Mouse (Mus musculus) kidney, postnatal 0 days (tissue): Measurements from ENCODE around the gene Xrcc1. TPM values are rescaled to one million over a fixed set of nuclear protein-coding genes. Genes with fewer than 3 reads are reported as not detected.

Experiments used
- ATAC-seq: fragments of 200-750 bp; cut with Nextera tagmentation; replicated peaks from 2 replicates; pipeline ENCODE4 v1.8.0; 2017; ENCODE audit warnings: low read depth, moderate number of reproducible peaks, moderate TSS enrichment, moderate library complexity; ENCODE audit not compliant: low FRiP score
- DNase-seq: peaks from one replicate; pipeline ENCODE4 v3.0.0-alpha.2; 2016; ENCODE audit warnings: low spot score
- H3K27ac ChIP-seq: fragments of 300-500 bp; sonication (generic); 2 replicates; pipeline ENCODE4 v1.5.1; 2014; ENCODE audit warnings: mild to moderate bottlenecking
- H3K27me3 ChIP-seq: fragments of 300-500 bp; sonication (generic); 2 replicates; pipeline ENCODE4 v1.6.1; 2014; ENCODE audit warnings: low read length, mixed read lengths; ENCODE audit not compliant: insufficient read depth
- H3K36me3 ChIP-seq: fragments of 300-500 bp; sonication (generic); 2 replicates; pipeline ENCODE4 v1.6.1; 2014; ENCODE audit warnings: low read length, mixed read lengths; ENCODE audit not compliant: insufficient read depth
- H3K4me1 ChIP-seq: fragments of 300-500 bp; sonication (generic); replicated peaks from 2 replicates; pipeline ENCODE4 v1.6.1; 2014; ENCODE audit warnings: antibody characterized with exemption, low read length, mixed read lengths; ENCODE audit not compliant: insufficient read depth
- H3K4me2 ChIP-seq: fragments of 300-500 bp; sonication (generic); 2 replicates; pipeline ENCODE4 v1.6.1; 2014; ENCODE audit warnings: mild to moderate bottlenecking, low read length, moderate library complexity, mixed read lengths
- H3K4me3 ChIP-seq: fragments of 300-500 bp; sonication (generic); replicated peaks from 2 replicates; pipeline ENCODE4 v1.5.1; 2014; ENCODE audit warnings: low read depth, low read length
- H3K9ac ChIP-seq: fragments of 300-500 bp; sonication (generic); 2 replicates; pipeline ENCODE4 v1.6.1; 2014; ENCODE audit warnings: low read depth, low read length
- H3K9me3 ChIP-seq: fragments of 300-500 bp; sonication (generic); replicated peaks from 2 replicates; pipeline ENCODE4 v1.6.1; 2016; ENCODE audit warnings: low read length, inconsistent platforms, mixed read lengths
- CTCF ChIP-seq: IDR thresholded peaks from 2 replicates; pipeline ENCODE4 v1.5.1; 2016; ENCODE audit warnings: antibody characterized with exemption, low read depth, mild to moderate bottlenecking, moderate library complexity
- WGBS: fragments of 180-500 bp; shearing (Covaris S2); extraction: QIAGEN DNeasy Blood & Tissue Kit; methylation state at CpG from one replicate; pipeline ENCODE4 v1.1.7; 2014; 5-methylcytosine and 5-hydroxymethylcytosine counted together
- polyA plus RNA-seq: library from polyadenylated mRNA; unstranded; fragments of >200 nt; fragmentation: Nextera tagmentation; extraction: Ambion mirVana; gene quantifications from 2 replicates; pipeline ENCODE4 v1.2.1, GENCODE M21; 2015

Xrcc1 gene
- polyA plus RNA-seq, 1 experiment from 2014 or later: 58.4 TPM

- Histone ChIP-seq H3K9me3 (no peaks in the 10 kb centered on the region), H3K27ac (no peak overlapping the region), H3K4me3 (no peak overlapping the region), H3K4me1 (peaks cover 2% of the 10 kb centered on the region), H3K4me2 (no peak overlapping the region), H3K27me3 (no peaks in the 10 kb centered on the region), H3K36me3 (0 out of 2 replicates have a peak, but pooled peaks cover 3% of the 10 kb centered on the region), H3K9ac (no peak overlapping the region)
- ATAC-seq: no peak
- TF ChIP-seq CTCF: peak; percentile 39; the same call in 1 of the 2 replicates
- 83% methylated on average over 15 of the region's 15 CpGs for WGBS
- DNase-seq: no peak
These were observed 53.4 kb downstream of the Xrcc1 start for GRCm38 (mm10) chr7:24599211-24600067.

GRCm38 (mm10) chr7:24600941-24601597 lies 55.0 kb downstream of the Xrcc1 start:
- 5% methylated on average over 13 of the region's 13 CpGs for WGBS
- H3K4me2 ChIP-seq: no peak overlapping the region
- no peak overlapping the region for H3K27ac ChIP-seq
- ATAC-seq (peak; percentile 82), DNase-seq (peak; percentile 98)
- H3K4me1 ChIP-seq: no peaks in the 10 kb centered on the region
- H3K4me3 ChIP-seq: no peak overlapping the region
- H3K27me3 ChIP-seq: no peaks in the 10 kb centered on the region
- TF ChIP-seq CTCF: peak; percentile 100
- 0 out of 2 replicates have a peak, but pooled peaks cover 3% of the 10 kb centered on the region for H3K36me3 ChIP-seq
- H3K9me3 ChIP-seq: no peaks in the 10 kb centered on the region
- H3K9ac ChIP-seq: no peak overlapping the region

- Histone ChIP-seq H3K4me2 (no peak overlapping the region), H3K9me3 (no peaks in the 10 kb centered on the region), H3K4me3 (no peak overlapping the region), H3K27ac (no peak overlapping the region), H3K27me3 (no peaks in the 10 kb centered on the region), H3K36me3 (0 out of 2 replicates have a peak, but pooled peaks cover 3% of the 10 kb centered on the region), H3K4me1 (peaks cover 5% of the 10 kb centered on the region; the same call in 1 of the 2 replicates), H3K9ac (no peak overlapping the region)
- TF ChIP-seq CTCF: no peak
- ATAC-seq (no peak), DNase-seq (no peak)
- WGBS: 84% methylated on average over 7 of the region's 7 CpGs
These were observed 59.5 kb downstream of the Xrcc1 start for GRCm38 (mm10) chr7:24605561-24605960.

GRCm38 (mm10) chr7:24606046-24606445 lies 60.0 kb downstream of the Xrcc1 start:
- no peaks in the 10 kb centered on the region for H3K9me3 ChIP-seq
- H3K4me1 ChIP-seq: peaks cover 7% of the 10 kb centered on the region; the same call in 1 of the 2 replicates
- WGBS: 77% methylated on average over 7 of the region's 7 CpGs
- no peak overlapping the region for H3K9ac ChIP-seq
- no peak overlapping the region for H3K27ac ChIP-seq
- ATAC-seq (no peak), DNase-seq (no peak)
- H3K36me3 ChIP-seq: 0 out of 2 replicates have a peak, but pooled peaks cover 3% of the 10 kb centered on the region
- no peak overlapping the region for H3K4me3 ChIP-seq
- no peak overlapping the region for H3K4me2 ChIP-seq
- TF ChIP-seq CTCF: no peak
- H3K27me3 ChIP-seq: no peaks in the 10 kb centered on the region

- H3K4me3 ChIP-seq: no peak overlapping the region
- 0 out of 2 replicates have a peak, but pooled peaks cover 3% of the 10 kb centered on the region for H3K36me3 ChIP-seq
- peak; percentile 85 for DNase-seq
- peaks cover 13% of the 10 kb centered on the region for H3K27me3 ChIP-seq
- no peak overlapping the region for H3K9ac ChIP-seq
- no peak overlapping the region for H3K27ac ChIP-seq
- no peaks in the 10 kb centered on the region for H3K9me3 ChIP-seq
- no peak overlapping the region for H3K4me2 ChIP-seq
- WGBS: 59% methylated on average over 6 of the region's 6 CpGs
- TF ChIP-seq CTCF: no peak
- peaks cover 17% of the 10 kb centered on the region for H3K4me1 ChIP-seq
- peak; percentile 79 for ATAC-seq
These were observed 61.9 kb downstream of the Xrcc1 start for GRCm38 (mm10) chr7:24608017-24608416.

GRCm38 (mm10) chr7:24608561-24608960 lies 62.5 kb downstream of the Xrcc1 start:
- H3K4me1 ChIP-seq: peaks cover 17% of the 10 kb centered on the region
- no peak for TF ChIP-seq CTCF
- no peaks in the 10 kb centered on the region for H3K9me3 ChIP-seq
- H3K9ac ChIP-seq: no peak overlapping the region
- H3K27ac ChIP-seq: no peak overlapping the region
- WGBS: 86% methylated on average over 8 of the region's 8 CpGs
- 0 out of 2 replicates have a peak, but pooled peaks cover 3% of the 10 kb centered on the region for H3K36me3 ChIP-seq
- H3K27me3 ChIP-seq: peaks cover 18% of the 10 kb centered on the region
- no peak overlapping the region for H3K4me2 ChIP-seq
- DNase-seq (no peak), ATAC-seq (no peak)
- no peak overlapping the region for H3K4me3 ChIP-seq
